Mouse (Mus musculus) heart, postnatal 0 days (tissue): ENCODE measurements around the gene Tmbim6.

Source experiments
- CTCF ChIP-seq: IDR thresholded peaks from 2 replicates; pipeline ENCODE4 v1.5.1; 2016; ENCODE audit warnings: antibody characterized with exemption, control low read depth, low read depth
- EP300 ChIP-seq: IDR thresholded peaks from 2 replicates; pipeline ENCODE4 v1.6.1; 2016; ENCODE audit warnings: antibody characterized with exemption, low read depth

DNA sequence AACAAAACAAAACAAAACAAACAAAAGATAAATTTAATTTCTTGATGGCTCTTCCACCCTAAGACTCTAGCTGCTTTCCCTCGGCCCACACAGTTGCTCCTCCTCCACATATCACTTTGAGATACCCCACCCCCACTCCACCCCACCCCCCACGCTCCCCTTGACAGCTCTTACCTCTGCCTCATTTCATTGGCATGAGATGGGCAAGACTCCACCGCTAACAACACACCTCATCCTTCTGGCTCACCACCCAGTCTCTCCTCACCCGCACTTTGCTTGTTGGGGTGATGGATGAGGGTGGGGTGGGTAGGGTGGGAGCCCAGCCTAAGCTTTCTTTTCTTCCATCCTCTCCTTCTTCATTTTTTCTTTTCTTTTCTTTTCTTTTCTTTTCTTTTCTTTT lies 24.3 kb downstream of the Tmbim6 start:
- no peak for TF ChIP-seq CTCF
- no peak for TF ChIP-seq EP300
